Mouse (Mus musculus): ENCODE data around the gene Arg1.

Arg1 gene

DNA sequence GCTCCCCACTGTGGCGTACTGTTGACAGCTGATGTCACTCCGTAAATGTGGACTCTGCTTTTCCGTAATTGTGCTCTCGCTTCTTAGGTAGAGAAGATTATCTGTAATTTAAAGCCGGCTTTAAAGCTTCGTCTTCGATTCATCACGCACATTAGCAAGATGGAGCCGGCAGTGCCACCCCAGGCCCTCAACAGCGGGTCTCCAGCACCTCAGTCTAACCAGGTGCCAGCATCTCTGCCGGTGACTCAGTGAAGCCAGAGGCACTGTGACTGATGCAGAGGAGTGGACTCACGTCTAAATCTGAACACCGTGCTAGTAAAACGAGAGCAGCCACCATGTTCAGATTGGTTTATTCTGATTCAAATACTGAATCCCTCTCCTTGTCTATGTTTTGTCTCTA, 14.7 kb downstream of the Arg1 start:
- DNase-seq (ENCODE audit: low read depth, low spot score) = no peak

DNA sequence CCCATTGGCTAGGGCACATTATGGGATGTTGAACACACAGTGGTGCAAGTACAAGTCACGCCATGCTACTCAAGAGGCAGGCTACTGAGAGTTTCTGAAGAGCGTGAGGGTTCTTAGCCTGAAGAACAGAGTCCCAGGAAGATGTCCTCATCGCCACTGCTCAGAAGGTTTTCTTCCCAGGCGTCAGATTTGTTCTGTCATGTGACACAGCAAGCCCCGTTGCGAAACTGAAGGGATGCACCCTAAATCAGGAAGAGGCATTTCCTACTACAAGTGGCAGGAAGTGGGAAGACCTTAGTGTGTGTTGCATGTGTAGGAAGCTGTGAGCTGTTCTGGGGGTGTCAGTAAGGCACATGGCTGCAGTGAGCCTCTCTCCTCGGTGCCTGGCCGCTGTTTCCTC, 16.1 kb downstream of the Arg1 start:
- DNase-seq (ENCODE audit: low read depth, low spot score) = no peak

- no peak for DNase-seq (ENCODE audit: low read depth, low spot score)
Observed at GRCm38 (mm10) chr10:24905627-24906026, 21.7 kb downstream of the Arg1 start.

- DNase-seq (ENCODE audit: low read depth, low spot score) = no peak
Observed at GRCm38 (mm10) chr10:24895927-24896326, 31.4 kb downstream of the Arg1 start.

DNA sequence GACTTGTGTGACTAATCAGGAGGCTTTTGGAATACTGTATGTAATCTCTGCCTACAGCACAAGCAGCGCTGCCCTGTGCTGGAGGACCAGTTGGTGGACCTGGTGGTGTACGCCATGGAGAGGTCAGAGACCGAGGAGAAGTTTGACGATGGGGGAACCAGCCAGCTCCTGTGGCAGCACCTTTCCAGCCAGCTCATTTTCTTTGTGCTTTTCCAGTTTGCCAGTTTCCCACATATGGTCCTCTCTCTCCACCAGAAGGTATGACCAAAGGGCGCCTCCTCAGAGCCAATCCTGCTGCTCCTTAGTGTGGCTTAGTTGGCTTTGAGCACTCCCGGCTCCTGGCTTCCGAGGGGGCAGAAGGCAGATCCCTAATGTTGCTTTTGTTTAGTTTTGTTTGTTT, 38.9 kb downstream of the Arg1 start:
- DNase-seq (ENCODE audit: low read depth, low spot score) = no peak

GRCm38 (mm10) chr10:24886008-24886407, 41.3 kb downstream of the Arg1 start:
- peak; percentile 10 for DNase-seq (ENCODE audit: low read depth, low spot score)

DNA sequence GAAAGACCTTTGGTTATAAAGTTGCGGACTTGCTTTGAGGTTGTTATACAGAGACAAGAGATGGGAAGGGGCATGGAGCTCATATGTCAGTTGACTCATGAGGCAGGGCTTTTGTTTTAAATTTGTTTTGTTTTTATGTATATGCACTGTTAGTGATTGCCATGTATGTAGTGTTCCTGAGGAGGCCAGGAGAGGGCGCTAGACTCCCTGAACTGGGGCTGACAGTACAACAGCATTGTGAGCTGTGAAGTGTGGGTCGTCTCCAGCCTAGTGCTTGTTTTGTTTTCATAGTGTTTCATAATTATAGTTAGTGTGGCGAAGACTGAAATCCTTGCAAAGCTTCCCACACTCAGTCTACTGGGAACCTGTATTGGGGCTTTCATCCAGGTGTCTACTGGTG, 53.7 kb downstream of the Arg1 start:
- no peak for DNase-seq (ENCODE audit: low read depth, low spot score)

DNA sequence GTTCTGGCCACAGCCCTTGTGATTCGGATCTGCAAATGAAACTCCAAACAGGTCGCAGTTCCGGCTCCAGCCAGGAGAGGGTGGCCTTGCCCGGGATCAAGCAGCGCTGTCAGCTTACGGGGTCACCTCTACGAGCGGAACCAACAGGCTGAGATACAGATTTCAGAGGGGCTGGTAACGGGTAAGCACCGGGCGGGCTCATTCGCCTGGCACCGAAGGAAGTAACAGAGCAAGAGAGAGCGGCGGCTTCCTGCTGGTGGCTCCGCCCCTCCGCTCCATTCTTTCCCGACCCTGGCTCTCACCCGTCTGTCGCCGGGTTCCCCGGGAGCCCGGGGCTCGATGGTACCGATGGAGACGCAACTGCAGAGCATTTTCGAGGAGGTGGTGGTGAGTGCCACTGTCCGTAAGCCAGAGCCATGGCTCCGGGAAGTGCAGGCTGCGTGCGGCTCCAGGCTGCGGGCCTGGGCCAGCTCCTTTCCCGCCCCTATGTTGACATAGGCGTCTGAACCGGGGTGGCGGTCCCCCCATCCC, 57.5 kb downstream of the Arg1 start, which contains the start of gene Med23:
Gene Med23, plus strand, starts transcription at position 227 of the 531 bp plus-strand sequence.
- DNase-seq (ENCODE audit: low read depth, low spot score) = peak; percentile 97

Data from forelimb bud, embryonic 11.5 days (tissue).